In the genomic region with DNA sequence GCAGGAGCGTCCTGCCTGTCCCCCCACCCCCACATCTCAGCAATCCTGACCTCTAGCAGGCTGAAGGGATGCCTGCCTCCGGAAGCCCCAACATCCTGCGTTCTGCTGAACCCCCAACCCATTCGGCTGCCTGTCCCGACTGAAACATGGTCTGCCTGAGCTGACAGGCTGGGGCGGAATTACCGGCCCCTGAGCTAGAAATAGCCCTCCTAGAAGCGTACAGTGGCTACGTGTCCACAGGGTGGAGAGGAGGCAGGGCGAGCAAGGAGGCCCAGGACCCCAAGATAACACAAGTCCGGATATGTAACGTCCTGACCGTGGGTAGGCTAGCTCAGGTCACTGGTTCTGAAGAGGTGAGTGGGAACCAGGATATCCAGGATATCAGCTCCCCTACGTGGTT, we compare ENCODE assay signal across 10 mouse cellular contexts. TPM values are rescaled to one million over a fixed set of nuclear protein-coding genes. Genes with fewer than 3 reads are reported as not detected.
A peak's percentile ranks its signal among the peaks of the same experiment; 100 is the strongest.
DNase-seq lines count a peak whose midpoint lies in the region; ATAC-seq and TF ChIP-seq lines count a peak whose summit lies in the region.
"Had no signal": no experiment of that assay in that cellular context is flagged by ENCODE, and none has a peak within 500 bp of the region (broad histone marks: within the 10 kb centered on the region; RNA-seq: fewer than 3 reads in every experiment).

No protein-coding gene starts in this region.

- 0 out of 2 replicates have a peak, but pooled peaks cover 5% of the 10 kb centered on the region for H3K4me1 ChIP-seq in forebrain, embryonic 12.5 days
- H3K4me1 ChIP-seq in intestine, embryonic 16.5 days (ENCODE audit: control insufficient read depth, insufficient read depth, low read length) = no peaks in the 10 kb centered on the region
- H3K4me1 ChIP-seq in midbrain, postnatal 0 days (ENCODE audit: insufficient read depth, low read length) = no peaks in the 10 kb centered on the region

- H3K27ac ChIP-seq in forebrain, embryonic 12.5 days = no peak overlapping the region
- no peak overlapping the region for H3K27ac ChIP-seq in intestine, embryonic 16.5 days (ENCODE audit: low read length)
- no peak overlapping the region for H3K27ac ChIP-seq in midbrain, postnatal 0 days (ENCODE audit: low read depth, low read length)

- no peaks in the 10 kb centered on the region for H3K9me3 ChIP-seq in forebrain, embryonic 12.5 days
- H3K9me3 ChIP-seq in intestine, embryonic 16.5 days (ENCODE audit: control insufficient read depth, low read length) = no peaks in the 10 kb centered on the region
- H3K9me3 ChIP-seq in midbrain, postnatal 0 days (ENCODE audit: low read length) = no peaks in the 10 kb centered on the region

- H3K9ac ChIP-seq in forebrain, embryonic 12.5 days = no peak overlapping the region
- H3K9ac ChIP-seq in intestine, embryonic 16.5 days (ENCODE audit: low read depth, low read length) = peak overlapping the region; percentile 37; the same call in 1 of the 2 replicates
- no peak overlapping the region for H3K9ac ChIP-seq in midbrain, postnatal 0 days (replicated peaks; ENCODE audit: low read length, poor library complexity, severe bottlenecking)

- no peak for TF ChIP-seq CTCF in midbrain, postnatal 0 days (IDR thresholded peaks at IDR 0.05)

- H3K4me2 ChIP-seq in forebrain, embryonic 12.5 days = peak overlapping the region; percentile 24
- H3K4me2 ChIP-seq in intestine, embryonic 16.5 days (ENCODE audit: low read depth, low read length) = no peak overlapping the region
- peak overlapping the region; percentile 22; the same call in 1 of the 2 replicates for H3K4me2 ChIP-seq in midbrain, postnatal 0 days (ENCODE audit: low read depth, low read length, poor library complexity, severe bottlenecking)

- no peak overlapping the region for H3K4me3 ChIP-seq in forebrain, embryonic 12.5 days (replicated peaks)
- H3K4me3 ChIP-seq in intestine, embryonic 16.5 days (ENCODE audit: low read length) = no peak overlapping the region
- H3K4me3 ChIP-seq in midbrain, postnatal 0 days (ENCODE audit: low read depth, low read length) = no peak overlapping the region

- no peaks in the 10 kb centered on the region for H3K36me3 ChIP-seq in forebrain, embryonic 12.5 days (replicated peaks)
- no peaks in the 10 kb centered on the region for H3K36me3 ChIP-seq in intestine, embryonic 16.5 days (ENCODE audit: control insufficient read depth, insufficient read depth, low read length)
- no peaks in the 10 kb centered on the region for H3K36me3 ChIP-seq in midbrain, postnatal 0 days (ENCODE audit: insufficient read depth, low read length)

- peaks cover 9% of the 10 kb centered on the region; the same call in 1 of the 2 replicates for H3K27me3 ChIP-seq in forebrain, embryonic 12.5 days
- H3K27me3 ChIP-seq in intestine, embryonic 16.5 days (replicated peaks; ENCODE audit: control insufficient read depth, insufficient read depth, low read length) = peaks cover 4% of the 10 kb centered on the region; the same call in 1 of the 2 replicates
- no peaks in the 10 kb centered on the region for H3K27me3 ChIP-seq in midbrain, postnatal 0 days (ENCODE audit: insufficient read depth, low read length)

- WGBS in forebrain, embryonic 12.5 days = 8% methylated on average over 14 of the region's 14 CpGs
- 4% methylated on average over 14 of the region's 14 CpGs for WGBS in intestine, embryonic 16.5 days
- 10% methylated on average over 14 of the region's 14 CpGs for WGBS in midbrain, postnatal 0 days

- DNase-seq in kidney, postnatal 4 days = peak; percentile 8 to 10
- no peak for DNase-seq in kidney, adult 8-10 months
- no peak for DNase-seq in midbrain, postnatal 0 days (ENCODE audit: low spot score)
- DNase-seq in cerebellum, adult 11-12 months = no peak
- no peak for DNase-seq in spleen, adult 12 weeks (ENCODE audit: low spot score)
- DNase-seq in right cerebral cortex, postnatal 10 days (ENCODE audit: low spot score in 2 of 2) = no peak
- DNase-seq: kidney, postnatal 36 days had no signal

- peak; percentile 23; the same call in 1 of the 2 replicates for ATAC-seq in forebrain, embryonic 12.5 days (ENCODE audit: low FRiP score)
- no peak for ATAC-seq in intestine, embryonic 16.5 days
- ATAC-seq in midbrain, postnatal 0 days (ENCODE audit: low FRiP score) = 0 out of 2 replicates have a peak, but pooled peaks have one; percentile 49

RNA-seq across cellular contexts. Expression of a gene that starts 7.9 kb away (rescaled TPM):
- 0.14 TPM in 1 of 2 replicates, not detected in the other for polyA plus RNA-seq in forebrain, embryonic 12.5 days (2016; fragmentation: Nextera tagmentation; extraction: Ambion mirVana)
- polyA plus RNA-seq in intestine, embryonic 16.5 days (2015; fragmentation: Nextera tagmentation; extraction: Ambion mirVana) = not detected in 2 replicates
- total RNA-seq in midbrain, postnatal 0 days (2014; rRNA removed) = 0.33 and 0.77 TPM in 2 replicates
- polyA plus RNA-seq in midbrain, postnatal 0 days (2015; fragmentation: Nextera tagmentation; extraction: Ambion mirVana) = 0.38 and 0.63 TPM in 2 replicates
- total RNA-seq: MEL had no signal

RNA-seq across cellular contexts. Expression of a gene that starts 44.5 kb away (rescaled TPM):
- 8.8 and 9.9 TPM in 2 replicates for polyA plus RNA-seq in forebrain, embryonic 12.5 days (2016; fragmentation: Nextera tagmentation; extraction: Ambion mirVana)
- 4.1 and 4.6 TPM in 2 replicates for polyA plus RNA-seq in intestine, embryonic 16.5 days (2015; fragmentation: Nextera tagmentation; extraction: Ambion mirVana)
- 6.1 and 6.7 TPM in 2 replicates for total RNA-seq in midbrain, postnatal 0 days (2014; rRNA removed)
- 4.6 and 5.0 TPM in 2 replicates for polyA plus RNA-seq in midbrain, postnatal 0 days (2015; fragmentation: Nextera tagmentation; extraction: Ambion mirVana)

RNA-seq across cellular contexts. Expression of a gene that starts 49.4 kb away (rescaled TPM):
- polyA plus RNA-seq in forebrain, embryonic 12.5 days (2016; fragmentation: Nextera tagmentation; extraction: Ambion mirVana) = not detected in 2 replicates
- polyA plus RNA-seq in intestine, embryonic 16.5 days (2015; fragmentation: Nextera tagmentation; extraction: Ambion mirVana) = not detected in 2 replicates
- not detected in 2 replicates for total RNA-seq in midbrain, postnatal 0 days (2014; rRNA removed)
- polyA plus RNA-seq in midbrain, postnatal 0 days (2015; fragmentation: Nextera tagmentation; extraction: Ambion mirVana) = not detected in 2 replicates
- total RNA-seq: MEL had no signal

Comparison
In these comparisons a context has a peak if more than half of its experiments do, and no peak if none do; other contexts are left out.
1. DNase-seq: peak in kidney, postnatal 4 days (2 of 2); none in kidney, adult 8-10 months (0 of 2), midbrain, postnatal 0 days (single experiment), cerebellum, adult 11-12 months (single experiment), spleen, adult 12 weeks (single experiment) and right cerebral cortex, postnatal 10 days (0 of 2).